Mouse (Mus musculus) v-Abl transformed pro-B cells (cell line): ENCODE measurements around the gene Plgrkt.

Experiments
- in situ Hi-C, 2 experiments: fragments of 400-800 bp; cut with MboI; formaldehyde crosslinking; loops; one replicate each; pipeline ENCODE4 v1.15.1; 2025; ENCODE audit not compliant: unreplicated experiment in 2 of 2

The Plgrkt gene

DNA sequence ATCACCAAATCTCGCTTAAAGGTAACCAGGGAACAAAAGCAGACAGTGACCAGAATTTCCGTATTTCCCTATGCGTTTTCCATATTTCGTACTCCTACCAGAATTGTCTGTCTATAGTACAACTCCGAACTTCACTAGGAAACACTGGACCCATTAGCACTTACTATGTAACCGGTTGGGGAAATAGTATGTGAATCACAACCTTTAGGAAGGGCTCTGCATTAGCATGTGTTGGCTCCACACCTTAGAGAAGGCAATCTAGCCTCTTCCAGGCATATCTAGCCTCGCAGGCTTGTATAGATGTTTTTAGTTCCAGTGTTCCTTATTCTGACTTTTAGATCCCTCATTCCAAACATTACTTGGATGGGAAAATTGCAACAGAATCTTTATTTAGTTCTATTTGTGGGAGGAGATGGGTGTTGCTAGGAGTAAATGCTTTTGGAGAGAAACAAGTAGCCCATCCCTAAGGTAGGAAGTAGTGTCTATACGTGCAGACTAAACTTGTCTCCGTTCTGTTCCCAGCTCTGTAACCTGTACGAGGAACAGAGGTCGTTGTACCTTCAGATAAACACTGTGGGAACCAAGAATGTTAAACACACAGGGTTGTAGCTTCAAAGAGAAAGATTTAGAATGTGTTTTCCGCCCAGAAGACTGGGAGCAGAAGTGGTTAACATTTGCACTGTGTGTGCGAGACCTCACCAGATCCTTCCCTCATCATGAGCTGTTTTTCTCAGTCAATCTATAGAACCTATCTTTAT, 4.8 kb downstream of the Plgrkt start:
- in situ Hi-C loops, result loop anchor here (10.0 to 25.0 kb wide), 2 partner anchors 122 to 450 kb away; partner anchors contain the start of genes 9930021J03Rik (in 1 of the 2) and Ranbp6 (in 1 of the 2)

DNA sequence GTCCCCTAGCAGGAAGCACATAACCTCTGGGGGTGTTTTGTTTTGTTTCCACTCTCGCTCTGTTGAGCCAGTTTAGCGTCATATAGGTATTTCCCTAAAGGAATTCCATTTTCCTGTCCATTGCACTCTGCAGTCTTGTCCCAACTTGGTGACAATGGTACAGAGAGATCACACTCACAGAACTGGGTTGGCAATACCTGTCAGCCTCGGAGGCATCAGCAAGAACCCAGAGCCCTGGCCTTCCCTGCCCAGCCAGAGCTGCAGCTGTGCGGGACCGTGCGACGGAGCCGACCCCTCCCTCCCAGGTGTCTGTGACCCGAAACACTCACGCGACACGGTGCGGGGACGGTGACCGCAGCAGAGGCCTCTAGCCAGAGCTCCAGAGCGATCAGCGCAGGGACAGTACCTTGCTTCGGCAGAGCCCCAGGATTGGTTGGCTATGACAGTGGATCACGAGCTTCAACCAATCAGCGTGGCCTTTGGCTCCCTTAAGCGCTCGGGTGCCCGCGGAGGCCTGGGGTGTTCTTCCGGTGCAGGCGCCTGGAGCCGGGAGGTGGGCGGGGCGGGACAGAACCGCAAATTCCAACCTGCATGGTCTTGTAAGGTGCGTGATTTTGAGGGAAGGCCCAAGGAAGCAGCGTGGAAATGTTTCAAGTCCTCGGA, 5.6 kb downstream of the Plgrkt start:
- in situ Hi-C loops, result loop anchor here (10.0 to 25.0 kb wide), 2 partner anchors 123 to 451 kb away; partner anchors contain the start of genes 9930021J03Rik (in 1 of the 2) and Ranbp6 (in 1 of the 2)

DNA sequence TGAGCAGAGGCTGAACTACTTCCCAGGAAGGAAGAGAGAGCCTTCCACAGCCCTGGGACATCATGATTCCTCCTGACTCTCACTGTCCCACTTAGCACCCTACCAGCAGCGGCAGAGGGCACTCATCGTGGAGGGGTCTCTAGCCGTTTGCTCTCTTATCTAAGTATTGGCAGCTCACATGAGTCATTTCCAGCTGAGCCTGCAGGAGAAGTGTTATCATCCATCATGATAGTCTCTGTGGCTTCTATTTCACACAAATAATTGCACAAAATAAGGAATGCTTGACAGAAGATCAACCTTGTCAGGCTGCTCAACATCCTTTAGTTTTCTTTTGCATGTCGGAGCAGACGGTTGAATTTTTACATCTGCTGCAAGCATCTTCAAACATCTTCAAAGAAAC, 6.9 kb downstream of the Plgrkt start:
- in situ Hi-C loops, result loop anchor here (10.0 to 25.0 kb wide), 2 partner anchors 125 to 452 kb away; partner anchors contain the start of genes 9930021J03Rik (in 1 of the 2) and Ranbp6 (in 1 of the 2)

DNA sequence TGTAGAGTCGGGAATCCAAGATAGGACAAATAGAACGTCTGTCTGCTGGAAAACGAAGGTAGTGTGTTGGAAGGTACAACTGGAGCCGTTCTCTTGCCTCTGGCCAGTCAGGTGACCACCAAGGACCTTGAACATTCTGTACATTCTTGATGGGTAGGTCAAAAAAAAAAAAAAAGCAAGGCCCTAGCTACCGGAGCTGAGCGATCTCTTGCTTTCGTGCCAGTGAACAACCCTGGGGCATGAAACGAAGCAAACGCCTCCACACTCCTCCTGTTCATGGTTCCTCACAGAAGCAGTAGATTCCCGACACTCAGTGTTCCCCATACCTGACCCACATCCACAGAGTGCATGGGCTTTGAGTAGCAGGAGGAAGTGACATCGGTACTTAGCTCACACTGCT, 10.9 kb downstream of the Plgrkt start:
- in situ Hi-C loops, result loop anchor here (5.0 to 25.0 kb wide), 4 partner anchors 146 to 1191 kb away; partner anchors contain the start of genes 9930021J03Rik (in 1 of the 2) and Ranbp6 (in 1 of the 2)

DNA sequence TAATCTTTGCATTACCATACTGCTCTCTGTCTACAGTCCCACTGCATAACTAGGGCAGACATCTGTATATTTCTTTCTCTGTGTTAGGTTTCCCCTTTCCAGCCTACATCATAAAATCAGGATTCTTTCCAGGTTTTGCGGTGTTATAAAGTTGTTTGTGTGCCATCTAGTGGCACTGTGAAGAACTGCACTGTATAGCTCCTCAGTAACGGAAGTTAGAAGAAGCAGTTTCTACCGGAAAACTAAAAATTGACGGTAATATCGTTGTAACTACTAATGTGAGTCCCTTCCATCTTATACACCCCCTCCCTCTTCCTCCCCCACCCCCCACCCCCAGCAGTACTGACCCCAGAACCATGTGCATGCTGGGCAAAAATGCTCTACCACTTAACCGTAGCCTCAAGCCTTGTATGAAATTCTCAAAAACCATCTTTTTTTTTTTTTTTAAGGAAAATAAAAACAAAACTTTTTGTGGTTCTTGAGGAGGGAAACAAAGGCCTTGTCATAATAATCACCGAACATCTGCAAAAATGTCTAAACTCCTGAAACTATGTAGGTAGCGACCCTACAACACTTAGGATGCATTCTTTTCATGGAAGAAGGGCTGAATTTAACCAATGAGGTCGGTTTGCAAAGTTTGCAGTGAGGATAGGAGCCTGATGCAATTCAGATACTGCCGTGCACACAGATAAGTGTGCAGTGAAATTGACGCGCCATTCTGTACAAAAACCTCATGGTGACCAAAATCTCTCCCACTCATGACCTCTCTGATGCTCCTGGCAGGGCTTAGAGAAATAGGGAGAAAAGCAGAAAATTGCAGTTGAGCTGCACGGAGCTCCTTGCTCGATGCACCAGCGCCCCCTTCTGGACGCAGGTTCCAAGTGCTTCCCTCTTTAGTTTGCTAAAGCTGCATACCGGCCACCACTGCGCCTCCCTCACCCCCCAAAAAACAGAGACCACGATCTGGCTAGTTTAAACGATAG, 12.0 kb downstream of the Plgrkt start:
- in situ Hi-C loops, result loop anchor here (5.0 to 25.0 kb wide), 8 partner anchors 147 to 1908 kb away; partner anchors contain the start of genes 9930021J03Rik (in 1 of the 2) and Ranbp6 (in 1 of the 2)

DNA sequence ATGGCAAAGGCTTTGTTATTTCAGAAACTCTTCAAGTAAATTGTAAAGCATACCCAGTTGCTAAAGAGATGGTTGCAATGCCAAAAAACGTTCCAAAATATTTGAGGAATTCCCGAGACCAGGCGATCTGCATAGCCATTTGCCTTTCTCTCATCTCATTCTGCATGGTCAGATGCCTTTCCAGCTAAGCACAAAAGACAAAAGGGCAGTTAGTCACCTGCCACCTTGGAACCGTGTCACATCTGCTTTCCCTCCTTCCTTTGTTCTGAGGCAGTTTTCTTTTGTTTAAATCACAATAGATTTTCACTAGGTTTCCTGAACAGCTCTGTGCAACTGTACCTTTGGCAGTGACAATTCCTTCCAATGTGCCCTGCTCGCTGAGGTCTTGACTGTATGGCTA, 16.2 kb downstream of the Plgrkt start:
- in situ Hi-C loops, result loop anchor here (5.0 to 25.0 kb wide), 7 partner anchors 221 to 1904 kb away; partner anchors contain the start of genes 9930021J03Rik (in 1 of the 2) and Ranbp6 (in 1 of the 2)

DNA sequence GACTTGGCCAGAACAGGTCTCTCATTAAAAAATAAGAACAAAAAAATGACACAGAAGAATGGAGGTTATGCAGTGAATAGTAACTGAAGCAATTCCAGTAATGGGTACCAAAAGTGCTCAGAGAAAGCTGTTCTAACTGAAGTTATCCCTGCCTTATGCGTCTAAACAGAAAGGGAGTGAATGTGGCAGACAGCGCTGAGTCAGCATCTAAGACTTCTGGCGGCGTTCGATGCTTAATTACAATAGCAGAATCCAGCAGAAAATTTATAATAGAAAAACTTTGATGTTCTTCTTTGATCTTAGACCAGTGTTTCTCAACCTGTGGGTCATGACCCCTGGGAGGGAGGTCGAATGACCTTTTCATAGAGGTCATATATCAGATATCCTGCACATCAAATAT, 21.6 kb downstream of the Plgrkt start:
- in situ Hi-C loops, result loop anchor here in 1 of 2 experiments (25.0 kb wide), 1 partner anchor 1908 kb away; the partner anchor contains the start of gene Pum3

DNA sequence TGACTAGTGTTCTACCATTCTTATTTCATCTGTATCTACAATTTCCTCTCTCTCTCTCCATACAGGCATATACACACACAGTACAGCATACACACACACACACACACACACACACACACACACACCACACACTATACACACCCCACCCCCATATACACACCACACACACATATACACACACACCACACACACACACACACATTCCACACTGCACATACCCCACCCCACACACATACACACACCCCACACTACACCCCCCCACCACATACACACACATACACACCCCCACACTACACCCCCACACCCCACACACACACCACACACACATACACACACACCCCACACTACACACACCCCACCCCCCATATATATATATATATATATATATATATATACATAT, 22.3 kb downstream of the Plgrkt start:
- in situ Hi-C loops, result loop anchor here in 1 of 2 experiments (25.0 kb wide), 1 partner anchor 1908 kb away; the partner anchor contains the start of gene Pum3

DNA sequence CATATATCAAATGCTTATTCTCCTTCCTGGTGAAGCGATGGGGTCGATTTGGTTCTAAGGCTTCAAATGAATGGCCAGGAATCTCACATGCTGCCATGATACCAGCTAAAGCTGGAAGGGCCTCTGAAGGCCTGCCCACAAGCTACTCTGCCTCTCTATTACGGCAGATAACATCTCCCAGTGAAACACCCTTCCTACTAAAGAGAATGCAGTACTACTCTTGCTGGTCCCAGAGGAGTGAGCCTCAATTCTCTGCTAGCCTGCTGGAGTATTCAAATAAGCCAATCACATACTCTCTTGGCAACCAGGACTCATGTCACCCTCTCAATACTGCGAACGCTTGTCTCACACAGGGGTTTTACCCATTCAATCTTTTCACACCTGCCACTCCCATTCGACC, 24.9 kb downstream of the Plgrkt start:
- in situ Hi-C loops, result loop anchor here in 1 of 2 experiments (25.0 kb wide), 1 partner anchor 1905 kb away; the partner anchor contains the start of gene Pum3

DNA sequence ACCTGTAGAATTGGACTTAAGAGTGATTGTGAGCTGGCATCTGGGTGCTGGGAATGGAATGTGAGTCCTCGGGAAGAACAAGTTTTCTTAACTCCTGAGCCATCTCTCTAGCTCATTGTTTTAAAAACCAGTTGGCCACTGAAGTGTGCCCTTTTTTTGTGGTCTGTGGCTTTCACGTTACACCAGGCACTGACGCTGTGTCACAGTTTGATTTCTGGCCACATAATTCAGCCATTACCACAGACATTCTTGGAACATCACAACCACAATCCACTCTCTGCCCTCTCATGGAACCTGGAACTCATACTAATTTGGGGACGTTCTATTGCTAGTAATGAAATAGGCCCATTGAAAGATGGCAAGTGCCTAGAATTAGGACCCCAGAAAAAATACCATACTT, 26.2 kb downstream of the Plgrkt start:
- in situ Hi-C loops, result loop anchor here in 1 of 2 experiments (25.0 kb wide), 1 partner anchor 1904 kb away; the partner anchor contains the start of gene Pum3

DNA sequence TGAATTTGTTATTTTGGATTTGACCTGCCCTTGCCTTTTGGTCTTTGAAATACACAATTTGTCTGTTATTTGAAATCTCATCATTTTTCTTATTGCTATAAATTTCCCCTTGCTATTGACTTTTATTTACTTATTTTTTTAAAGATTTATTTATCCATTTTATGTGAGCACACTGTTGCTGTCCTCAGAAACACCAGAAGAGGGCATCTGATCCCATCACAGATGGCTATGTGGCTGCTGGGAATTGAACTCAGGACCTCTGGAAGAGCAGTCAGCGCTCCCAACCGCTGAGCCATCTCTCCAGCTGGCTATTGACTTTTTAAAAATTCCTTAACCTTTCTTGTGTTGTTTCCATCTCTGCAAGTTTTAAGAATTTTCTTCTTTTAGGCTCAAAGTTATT, 30.6 kb downstream of the Plgrkt start:
- in situ Hi-C loops, result loop anchor here in 1 of 2 experiments (25.0 kb wide), 1 partner anchor 1899 kb away; the partner anchor contains the start of gene Pum3

DNA sequence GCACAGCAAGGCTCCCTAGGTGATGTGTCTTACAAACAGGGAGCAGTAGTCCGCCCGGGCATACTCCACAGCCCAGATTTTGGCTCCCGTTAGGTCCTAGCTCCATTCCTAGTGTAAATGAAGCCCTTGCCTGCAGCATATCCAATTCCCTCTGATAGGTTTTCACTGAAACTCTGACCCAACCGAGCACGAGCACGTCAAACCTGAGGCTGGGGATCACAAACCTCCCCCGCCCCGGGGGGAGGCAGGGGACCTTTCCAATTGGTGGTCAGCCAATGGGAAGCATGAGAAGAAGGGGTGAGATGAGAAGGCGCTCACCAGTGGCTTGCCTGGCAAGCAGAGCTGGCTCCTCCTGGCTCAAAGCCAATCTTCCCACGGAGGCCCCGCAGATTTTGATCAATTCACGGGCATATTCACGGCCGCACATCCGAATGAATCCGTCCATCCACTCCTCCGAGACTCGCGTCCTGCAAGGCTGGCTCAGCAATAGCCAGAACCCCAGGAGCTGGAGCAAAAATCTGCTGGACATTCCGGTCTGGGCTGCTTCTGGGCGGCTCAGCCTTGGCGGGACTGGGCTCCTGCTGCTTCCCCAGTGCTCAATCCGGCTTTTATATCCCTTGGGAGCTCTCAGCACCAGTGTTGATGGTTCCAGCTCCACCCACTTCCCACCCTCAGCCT, 33.0 kb downstream of the Plgrkt start, which contains the start of gene Rln1:
TSS of gene Rln1 (minus strand) at position 603 of the 678 bp plus-strand sequence.
- in situ Hi-C loops, result loop anchor here in 1 of 2 experiments (25.0 kb wide), 1 partner anchor 1897 kb away; the partner anchor contains the start of gene Pum3

DNA sequence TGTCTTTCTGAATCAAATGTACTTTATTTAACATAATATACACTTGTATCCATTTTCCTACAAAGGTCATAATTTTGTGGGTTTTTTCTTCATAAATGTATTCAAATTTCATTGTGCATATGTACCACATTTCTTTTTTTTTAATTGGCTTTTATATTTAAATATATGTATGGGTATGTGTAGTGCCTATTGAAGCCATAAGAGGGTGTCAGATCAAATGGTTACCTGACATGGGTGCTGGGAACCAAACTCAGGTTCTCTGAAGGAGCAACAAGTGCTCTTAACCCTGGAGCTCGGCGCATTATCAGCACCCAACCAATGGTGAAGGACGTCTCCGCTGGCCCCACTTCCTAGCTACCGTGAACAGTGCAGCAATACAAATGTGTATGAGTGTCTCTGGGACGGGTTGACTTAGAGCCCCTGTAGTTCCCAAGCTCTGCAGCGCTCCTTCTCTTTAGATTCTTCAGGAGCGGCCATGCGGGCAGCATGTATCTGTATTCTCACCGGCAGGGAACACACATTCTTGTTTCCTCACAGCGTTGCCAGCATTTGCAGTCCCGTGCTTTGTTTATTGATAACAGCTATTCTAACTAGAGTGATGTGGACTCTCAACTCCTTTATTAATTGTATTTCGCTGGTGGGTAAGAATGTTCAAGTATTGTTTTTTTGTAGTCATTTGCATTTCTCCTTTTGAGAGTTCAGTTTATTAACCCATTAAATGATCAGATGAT, 40.2 kb downstream of the Plgrkt start:
- in situ Hi-C loops, result loop anchor here in 1 of 2 experiments (25.0 kb wide), 1 partner anchor 1890 kb away; the partner anchor contains the start of gene Pum3

DNA sequence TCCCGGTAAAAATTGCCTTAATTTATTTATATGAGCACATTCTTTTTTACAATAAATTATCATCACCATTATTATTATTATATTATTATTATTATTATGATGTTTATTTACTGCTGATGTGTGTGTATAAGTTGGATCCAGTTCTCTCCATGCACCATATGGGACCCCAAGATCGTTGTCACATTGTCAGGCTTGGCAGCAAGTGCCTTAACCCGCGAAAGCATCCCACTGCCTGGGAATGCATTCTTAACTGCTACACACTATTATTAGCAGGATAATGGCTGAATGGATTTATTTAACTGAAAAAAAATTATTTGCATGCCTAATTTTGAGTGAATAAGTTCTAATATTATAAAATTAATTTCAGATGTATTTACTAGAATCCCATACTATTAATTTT, 40.8 kb downstream of the Plgrkt start:
- in situ Hi-C loops, result loop anchor here in 1 of 2 experiments (25.0 kb wide), 1 partner anchor 1889 kb away; the partner anchor contains the start of gene Pum3

DNA sequence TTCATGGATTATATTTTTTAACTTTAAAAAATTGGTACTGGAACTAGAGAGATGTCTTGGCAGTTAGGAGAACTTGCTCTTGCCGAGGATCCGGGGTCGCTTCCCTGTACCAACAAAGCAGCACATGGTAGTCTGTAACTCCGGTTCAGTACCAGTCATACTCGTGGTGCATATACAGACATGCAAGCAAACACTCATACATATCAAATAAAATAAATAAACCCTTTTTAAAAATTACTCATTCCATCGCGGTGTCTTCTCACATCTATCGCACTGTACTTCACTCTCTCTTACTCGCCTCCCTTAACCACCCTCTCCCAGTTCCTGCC, 41.4 kb downstream of the Plgrkt start:
- in situ Hi-C loops, result loop anchor here in 1 of 2 experiments (25.0 kb wide), 1 partner anchor 1889 kb away; the partner anchor contains the start of gene Pum3

DNA sequence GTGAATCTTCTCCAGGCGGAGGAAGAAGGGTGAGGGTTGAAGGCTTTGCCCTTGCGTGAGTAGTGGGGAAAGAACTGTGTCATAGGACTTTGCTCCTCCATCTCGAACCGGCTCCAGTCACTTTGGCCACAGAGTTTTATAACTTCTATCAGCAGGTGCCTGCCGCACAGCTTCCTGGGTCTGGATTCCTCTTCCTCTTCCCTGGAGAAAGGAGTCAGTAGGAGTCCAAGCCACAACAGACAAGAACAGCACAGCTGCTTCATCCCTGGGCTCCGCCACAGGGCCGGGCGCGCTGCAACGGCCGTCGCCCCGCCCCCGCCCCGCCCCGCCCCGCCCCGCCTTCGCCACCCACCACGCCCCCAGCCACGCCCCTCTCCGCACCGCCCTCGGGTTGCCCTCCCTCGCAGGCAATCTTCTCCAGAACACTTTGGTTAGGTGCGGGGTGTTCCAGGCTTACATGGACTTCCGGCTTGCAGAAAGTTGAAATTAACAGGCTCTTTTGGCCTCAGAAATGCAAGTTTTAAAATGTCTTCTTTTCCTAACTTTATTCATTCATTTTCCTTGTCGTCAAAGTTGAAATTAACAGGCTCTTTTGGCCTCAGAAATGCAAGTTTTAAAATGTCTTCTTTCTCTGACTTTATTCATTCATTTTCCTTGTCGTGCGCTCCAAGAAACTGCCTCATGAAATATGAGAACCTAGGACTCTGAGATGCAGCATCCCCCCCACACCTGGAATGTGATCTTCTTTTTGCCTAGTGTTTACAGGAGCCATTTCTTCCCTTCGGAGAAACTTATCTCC, 41.9 kb downstream of the Plgrkt start, which contains the start of gene Insl6:
TSS of gene Insl6 (minus strand) at position 304 of the 799 bp plus-strand sequence.
- in situ Hi-C loops, result loop anchor here in 1 of 2 experiments (25.0 kb wide), 1 partner anchor 1888 kb away; the partner anchor contains the start of gene Pum3
